Mouse (Mus musculus): ENCODE measurements around the gene Dok7. TPM values are rescaled to one million over a fixed set of nuclear protein-coding genes. Genes with fewer than 3 reads are reported as not detected.
A peak's percentile ranks its signal among the peaks of the same experiment; 100 is the strongest.

Gene Dok7
- polyA plus RNA-seq, 1 experiment from 2014 or later: 1.1 TPM

DNA sequence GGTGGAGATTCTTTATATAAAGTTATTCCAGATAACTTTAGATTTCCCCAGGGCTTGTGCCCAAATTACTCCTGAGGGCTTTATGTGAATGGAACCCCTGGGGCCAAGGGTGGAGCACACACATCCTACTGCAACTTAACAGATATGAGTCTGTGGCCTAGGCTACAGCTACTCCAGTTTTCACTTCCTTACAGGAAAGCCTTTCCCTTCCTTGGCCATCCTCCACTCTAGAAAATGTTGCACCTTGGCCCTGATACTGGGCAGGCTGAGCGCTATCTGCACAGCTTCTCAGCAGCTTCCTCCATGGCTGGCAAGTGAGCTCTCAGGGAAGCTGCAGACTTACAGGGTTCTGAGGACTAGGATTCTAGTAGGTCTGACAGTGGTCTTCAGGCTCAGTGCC is 27.3 kb upstream of the Dok7 start:
- H3K36me3 ChIP-seq (ENCODE audit: control insufficient read depth, insufficient read depth, low read length): peaks cover 14% of the 10 kb centered on the region
- no peaks in the 10 kb centered on the region for H3K27me3 ChIP-seq (ENCODE audit: control insufficient read depth, insufficient read depth, low read length)
- no peak overlapping the region for H3K9ac ChIP-seq (ENCODE audit: low read length)
- no peak overlapping the region for H3K4me3 ChIP-seq (ENCODE audit: low read depth, low read length)
- no peaks in the 10 kb centered on the region for H3K4me1 ChIP-seq (ENCODE audit: control insufficient read depth, insufficient read depth, low read length)
- DNase-seq (ENCODE audit: low spot score) (no peak), ATAC-seq (ENCODE audit: insufficient read depth, low FRiP score, low TSS enrichment) (no peak)
- no peaks in the 10 kb centered on the region for H3K9me3 ChIP-seq (ENCODE audit: control insufficient read depth, low read length)
- no peak overlapping the region for H3K4me2 ChIP-seq (ENCODE audit: low read depth)
- H3K27ac ChIP-seq (ENCODE audit: low read depth, low read length): no peak overlapping the region
- WGBS: 96% methylated on average over 1 of the region's 1 CpGs

- no peak for DNase-seq (ENCODE audit: low spot score)
- Histone ChIP-seq H3K4me2 (ENCODE audit: low read depth) (no peak overlapping the region), H3K4me1 (ENCODE audit: control insufficient read depth, insufficient read depth, low read length) (no peaks in the 10 kb centered on the region), H3K36me3 (ENCODE audit: control insufficient read depth, insufficient read depth, low read length) (peaks cover 14% of the 10 kb centered on the region), H3K9ac (ENCODE audit: low read length) (no peak overlapping the region), H3K4me3 (ENCODE audit: low read depth, low read length) (no peak overlapping the region), H3K27ac (ENCODE audit: low read depth, low read length) (no peak overlapping the region), H3K9me3 (ENCODE audit: control insufficient read depth, low read length) (no peaks in the 10 kb centered on the region), H3K27me3 (ENCODE audit: control insufficient read depth, insufficient read depth, low read length) (no peaks in the 10 kb centered on the region)
- WGBS: 93% methylated on average over 5 of the region's 5 CpGs
- ATAC-seq (ENCODE audit: insufficient read depth, low FRiP score, low TSS enrichment): no peak
Observed at GRCm38 (mm10) chr5:35029755-35030154, 26.8 kb upstream of the Dok7 start.

DNA sequence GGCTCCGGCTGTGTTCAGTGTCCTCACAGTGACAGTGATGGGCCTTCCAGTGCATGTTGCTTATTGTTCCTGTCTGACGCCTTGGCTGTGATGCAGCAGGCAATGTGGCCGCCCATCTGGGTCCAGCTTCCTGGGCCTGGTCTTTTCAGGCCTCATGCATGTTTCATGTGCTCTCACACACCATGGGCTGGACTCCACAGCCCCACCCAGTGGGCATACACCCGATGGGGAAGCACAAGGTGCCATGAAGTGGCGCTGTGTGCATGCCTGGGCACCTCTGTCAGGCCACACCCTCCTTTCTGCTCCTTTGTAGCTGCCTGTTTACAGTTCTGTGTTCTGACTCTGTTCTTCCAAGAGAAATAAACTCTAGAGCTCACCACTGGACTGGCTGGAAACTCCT is 23.5 kb upstream of the Dok7 start:
- no peaks in the 10 kb centered on the region for H3K27me3 ChIP-seq (ENCODE audit: control insufficient read depth, insufficient read depth, low read length)
- H3K9me3 ChIP-seq (ENCODE audit: control insufficient read depth, low read length): no peaks in the 10 kb centered on the region
- no peak for ATAC-seq (ENCODE audit: insufficient read depth, low FRiP score, low TSS enrichment)
- H3K4me1 ChIP-seq (ENCODE audit: control insufficient read depth, insufficient read depth, low read length): no peaks in the 10 kb centered on the region
- peak; percentile 45 for DNase-seq (ENCODE audit: low spot score)
- H3K4me2 ChIP-seq (ENCODE audit: low read depth): no peak overlapping the region
- H3K36me3 ChIP-seq (ENCODE audit: control insufficient read depth, insufficient read depth, low read length): peaks cover 12% of the 10 kb centered on the region
- H3K9ac ChIP-seq (ENCODE audit: low read length): no peak overlapping the region
- WGBS: 77% methylated on average over 5 of the region's 5 CpGs
- H3K27ac ChIP-seq (ENCODE audit: low read depth, low read length): no peak overlapping the region
- H3K4me3 ChIP-seq (ENCODE audit: low read depth, low read length): no peak overlapping the region

DNA sequence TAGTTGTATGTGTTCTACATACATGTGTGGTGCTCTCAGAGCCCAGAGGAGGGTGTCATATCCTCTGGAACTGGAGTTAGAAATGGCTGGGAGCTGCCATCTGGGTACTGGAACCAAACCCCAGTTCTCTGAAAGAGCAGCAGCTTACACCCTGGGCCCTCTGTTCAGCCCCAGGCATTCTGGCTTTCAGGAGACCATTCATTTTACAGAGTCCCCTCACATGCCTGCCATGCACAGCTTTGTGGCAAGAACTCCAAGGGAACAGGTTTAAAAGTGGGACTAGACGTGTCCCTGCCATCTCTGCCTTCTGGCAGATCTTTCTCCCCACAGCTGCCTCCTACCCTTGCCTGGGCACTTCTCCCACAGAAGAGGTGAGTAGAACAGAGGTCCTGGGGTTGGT is 22.9 kb upstream of the Dok7 start:
- H3K27ac ChIP-seq (ENCODE audit: low read depth, low read length): no peak overlapping the region
- ATAC-seq (ENCODE audit: insufficient read depth, low FRiP score, low TSS enrichment) (no peak), DNase-seq (ENCODE audit: low spot score) (no peak)
- 96% methylated on average over 1 of the region's 1 CpGs for WGBS
- H3K4me1 ChIP-seq (ENCODE audit: control insufficient read depth, insufficient read depth, low read length): no peaks in the 10 kb centered on the region
- no peaks in the 10 kb centered on the region for H3K27me3 ChIP-seq (ENCODE audit: control insufficient read depth, insufficient read depth, low read length)
- H3K4me3 ChIP-seq (ENCODE audit: low read depth, low read length): no peak overlapping the region
- H3K4me2 ChIP-seq (ENCODE audit: low read depth): no peak overlapping the region
- no peak overlapping the region for H3K9ac ChIP-seq (ENCODE audit: low read length)
- H3K36me3 ChIP-seq (ENCODE audit: control insufficient read depth, insufficient read depth, low read length): peaks cover 8% of the 10 kb centered on the region
- H3K9me3 ChIP-seq (ENCODE audit: control insufficient read depth, low read length): no peaks in the 10 kb centered on the region

DNA sequence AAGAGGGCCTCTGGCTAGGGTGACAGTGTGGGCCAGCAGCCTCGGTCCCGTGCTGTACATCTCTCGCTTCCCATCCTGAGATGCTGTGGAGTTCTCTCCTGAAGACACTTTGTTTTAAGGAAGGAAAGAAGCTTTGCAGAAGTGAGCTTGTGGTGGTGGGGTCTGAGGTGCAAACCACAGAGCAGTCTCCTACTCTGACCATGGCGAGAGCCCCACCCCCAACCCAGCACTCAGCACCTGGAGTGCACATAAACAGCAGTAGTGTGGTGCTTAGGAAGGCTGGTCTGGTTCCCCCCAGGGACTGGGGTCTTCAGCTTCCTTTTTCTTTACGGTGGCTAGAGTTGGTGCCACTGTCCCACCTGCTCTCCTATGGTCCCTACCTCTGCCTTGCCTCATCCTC is 21.4 kb upstream of the Dok7 start:
- Histone ChIP-seq H3K27me3 (ENCODE audit: control insufficient read depth, insufficient read depth, low read length) (no peaks in the 10 kb centered on the region), H3K36me3 (ENCODE audit: control insufficient read depth, insufficient read depth, low read length) (peaks cover 8% of the 10 kb centered on the region), H3K4me1 (ENCODE audit: control insufficient read depth, insufficient read depth, low read length) (no peaks in the 10 kb centered on the region), H3K4me2 (ENCODE audit: low read depth) (no peak overlapping the region), H3K9ac (ENCODE audit: low read length) (no peak overlapping the region), H3K27ac (ENCODE audit: low read depth, low read length) (no peak overlapping the region), H3K9me3 (ENCODE audit: control insufficient read depth, low read length) (no peaks in the 10 kb centered on the region), H3K4me3 (ENCODE audit: low read depth, low read length) (no peak overlapping the region)
- ATAC-seq (ENCODE audit: insufficient read depth, low FRiP score, low TSS enrichment) (no peak), DNase-seq (ENCODE audit: low spot score) (no peak)
- 90% methylated on average over 5 of the region's 5 CpGs for WGBS

DNA sequence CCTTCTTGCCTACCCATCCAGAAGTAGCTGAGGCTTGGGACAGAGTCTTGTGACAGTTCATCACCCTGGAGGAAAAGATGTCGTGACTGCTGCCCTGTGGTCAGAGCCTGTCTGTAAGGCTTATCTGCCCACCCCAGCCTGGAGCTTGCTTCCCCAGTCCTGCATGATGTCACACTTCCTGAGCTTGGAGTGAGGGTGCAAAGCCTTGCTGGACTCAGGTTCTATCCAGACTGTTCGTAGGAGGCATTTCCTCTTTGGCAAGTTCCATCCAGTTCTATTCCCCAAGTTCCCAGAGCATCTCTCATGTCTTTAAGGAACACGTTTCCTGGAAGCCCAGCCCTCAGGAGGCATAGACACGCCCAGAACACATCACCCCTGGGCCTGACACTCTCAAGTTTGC is 20.8 kb upstream of the Dok7 start:
- Histone ChIP-seq H3K36me3 (ENCODE audit: control insufficient read depth, insufficient read depth, low read length) (peaks cover 8% of the 10 kb centered on the region), H3K9me3 (ENCODE audit: control insufficient read depth, low read length) (no peaks in the 10 kb centered on the region), H3K4me1 (ENCODE audit: control insufficient read depth, insufficient read depth, low read length) (no peaks in the 10 kb centered on the region), H3K4me2 (ENCODE audit: low read depth) (no peak overlapping the region), H3K9ac (ENCODE audit: low read length) (no peak overlapping the region), H3K27ac (ENCODE audit: low read depth, low read length) (no peak overlapping the region), H3K4me3 (ENCODE audit: low read depth, low read length) (no peak overlapping the region), H3K27me3 (ENCODE audit: control insufficient read depth, insufficient read depth, low read length) (no peaks in the 10 kb centered on the region)
- 74% methylated on average over 4 of the region's 4 CpGs for WGBS
- DNase-seq (ENCODE audit: low spot score) (no peak), ATAC-seq (ENCODE audit: insufficient read depth, low FRiP score, low TSS enrichment) (no peak)

- no peaks in the 10 kb centered on the region for H3K9me3 ChIP-seq (ENCODE audit: control insufficient read depth, low read length)
- H3K9ac ChIP-seq (ENCODE audit: low read length): no peak overlapping the region
- no peaks in the 10 kb centered on the region for H3K27me3 ChIP-seq (ENCODE audit: control insufficient read depth, insufficient read depth, low read length)
- H3K36me3 ChIP-seq (ENCODE audit: control insufficient read depth, insufficient read depth, low read length): peaks cover 5% of the 10 kb centered on the region
- DNase-seq (ENCODE audit: low spot score): no peak
- ATAC-seq (ENCODE audit: insufficient read depth, low FRiP score, low TSS enrichment): no peak
- no peak overlapping the region for H3K27ac ChIP-seq (ENCODE audit: low read depth, low read length)
- H3K4me1 ChIP-seq (ENCODE audit: control insufficient read depth, insufficient read depth, low read length): no peaks in the 10 kb centered on the region
- H3K4me3 ChIP-seq (ENCODE audit: low read depth, low read length): no peak overlapping the region
- no peak overlapping the region for H3K4me2 ChIP-seq (ENCODE audit: low read depth)
Observed at GRCm38 (mm10) chr5:35037438-35037837, 19.1 kb upstream of the Dok7 start.

GRCm38 (mm10) chr5:35041268-35041829 is 15.2 kb upstream of the Dok7 start, which contains the start of gene Hgfac:
Gene Hgfac, plus strand, starts transcription at chr5:35041509.
- ATAC-seq (ENCODE audit: insufficient read depth, low FRiP score, low TSS enrichment) (no peak), DNase-seq (ENCODE audit: low spot score) (no peak)
- Histone ChIP-seq H3K4me1 (ENCODE audit: control insufficient read depth, insufficient read depth, low read length) (no peaks in the 10 kb centered on the region), H3K4me3 (ENCODE audit: low read depth, low read length) (no peak within 1 kb of the TSS), H3K9ac (ENCODE audit: low read length) (no peak within 1 kb of the TSS), H3K36me3 (ENCODE audit: control insufficient read depth, insufficient read depth, low read length) (no peaks in the 10 kb centered on the region), H3K27ac (ENCODE audit: low read depth, low read length) (no peak within 1 kb of the TSS), H3K4me2 (ENCODE audit: low read depth) (no peak within 1 kb of the TSS), H3K9me3 (ENCODE audit: control insufficient read depth, low read length) (no peaks in the 10 kb centered on the region), H3K27me3 (ENCODE audit: control insufficient read depth, insufficient read depth, low read length) (no peaks in the 10 kb centered on the region)
- 67% methylated on average over 6 of the region's 6 CpGs for WGBS

- Histone ChIP-seq H3K36me3 (ENCODE audit: control insufficient read depth, insufficient read depth, low read length) (no peaks in the 10 kb centered on the region), H3K4me3 (ENCODE audit: low read depth, low read length) (no peak overlapping the region), H3K4me1 (ENCODE audit: control insufficient read depth, insufficient read depth, low read length) (no peaks in the 10 kb centered on the region), H3K27me3 (ENCODE audit: control insufficient read depth, insufficient read depth, low read length) (no peaks in the 10 kb centered on the region), H3K9me3 (ENCODE audit: control insufficient read depth, low read length) (no peaks in the 10 kb centered on the region), H3K27ac (ENCODE audit: low read depth, low read length) (no peak overlapping the region), H3K4me2 (ENCODE audit: low read depth) (no peak overlapping the region), H3K9ac (ENCODE audit: low read length) (no peak overlapping the region)
- ATAC-seq (ENCODE audit: insufficient read depth, low FRiP score, low TSS enrichment) (no peak), DNase-seq (ENCODE audit: low spot score) (no peak)
- 79% methylated on average over 10 of the region's 10 CpGs for WGBS
Observed at GRCm38 (mm10) chr5:35042431-35043109, 14.0 kb upstream of the Dok7 start.

Data from neural tube, embryonic 11.5 days (tissue).